Mouse (Mus musculus): ENCODE data around the gene Cdk17.

DNA sequence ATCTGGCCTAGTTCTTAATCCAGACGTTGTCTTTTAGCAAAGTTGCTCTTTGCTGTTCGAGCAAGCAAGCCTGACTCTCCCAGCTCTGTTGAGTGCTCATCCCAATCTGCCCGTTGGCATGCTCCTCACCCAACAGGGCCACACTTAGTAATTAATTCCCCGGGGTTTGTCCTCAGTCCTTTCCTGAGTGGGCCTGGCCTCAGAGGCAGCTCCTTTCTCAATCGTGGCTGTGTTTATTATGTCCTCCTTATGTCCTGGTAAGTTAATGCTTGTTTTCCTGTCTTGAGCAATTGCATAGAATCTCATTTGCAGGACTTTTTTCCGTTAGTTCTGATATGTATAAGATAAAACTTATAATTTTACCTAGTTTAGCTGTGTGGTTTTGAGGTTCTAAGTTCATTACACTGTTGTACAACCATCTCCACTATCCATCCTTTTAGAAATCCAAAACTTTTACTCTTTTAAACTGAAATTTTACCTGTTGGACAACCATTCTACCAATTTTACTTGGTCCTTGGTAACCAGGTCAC, 73.1 kb downstream of the Cdk17 start:
- TF ChIP-seq POLR2A (IDR thresholded peaks at IDR 0.05; ENCODE audit: borderline replicate concordance, extremely low read depth, low read depth, low read length) = no peak
- no peak for TF ChIP-seq CTCF (IDR thresholded peaks at IDR 0.05; ENCODE audit: insufficient read depth, low read length)

All from lung, adult 2 months (tissue).